Mouse (Mus musculus) cerebellum, adult 2 months (tissue): ENCODE measurements around the gene Sppl3. TPM values are rescaled to one million over a fixed set of nuclear protein-coding genes. Genes with fewer than 3 reads are reported as not detected.

Experiments used
- DNase-seq, 2 experiments: peaks; one replicate each; pipeline ENCODE4 v3.0.0; 2021
- H3K27ac ChIP-seq: fragments of 200-500 bp; 2 replicates; pipeline ENCODE4 v1.5.1; 2012; ENCODE audit warnings: low read length, control low read depth, inconsistent platforms; ENCODE audit not compliant: insufficient read depth
- H3K27me3 ChIP-seq: fragments of 200-500 bp; 2 replicates; pipeline ENCODE4 v1.6.1; 2012; ENCODE audit warnings: inconsistent platforms, mild to moderate bottlenecking, low read length, moderate library complexity; ENCODE audit not compliant: control insufficient read depth, insufficient read depth
- H3K4me1 ChIP-seq: fragments of 200-500 bp; 2 replicates; pipeline ENCODE4 v1.6.1; 2011; ENCODE audit warnings: low read length; ENCODE audit not compliant: control insufficient read depth, insufficient read depth
- H3K4me3 ChIP-seq: fragments of 200-500 bp; replicated peaks from 2 replicates; pipeline ENCODE3; 2011; ENCODE audit warnings: mild to moderate bottlenecking, low read depth, low read length, control low read depth; ENCODE audit not compliant: insufficient read depth
- CTCF ChIP-seq: fragments of 200-500 bp; IDR thresholded peaks from 2 replicates; pipeline ENCODE4 v1.5.1; 2011; ENCODE audit warnings: low read depth, mild to moderate bottlenecking, control low read depth, low read length, moderate library complexity, borderline replicate concordance; ENCODE audit not compliant: insufficient read depth
- POLR2A ChIP-seq: fragments of 200-500 bp; IDR thresholded peaks from 2 replicates; pipeline ENCODE4 v1.6.1; 2011; ENCODE audit warnings: low read length, control low read depth, borderline replicate concordance; ENCODE audit not compliant: insufficient read depth
- WGBS: fragments of 180-500 bp; shearing (Covaris S2); methylation state at CpG from one replicate; pipeline ENCODE4 v1.1.7; 2018; 5-methylcytosine and 5-hydroxymethylcytosine counted together
- polyA plus RNA-seq: library from polyadenylated mRNA; depleted of rRNA; stranded (reverse); fragments of >200 nt; gene quantifications from 2 replicates; pipeline ENCODE4 v1.2.3, GENCODE M21; 2012

Gene Sppl3
- polyA plus RNA-seq, 1 experiment = 64.2 TPM

- Histone ChIP-seq H3K27me3 (no peaks in the 10 kb centered on the region), H3K4me3 (no peak overlapping the region), H3K4me1 (no peaks in the 10 kb centered on the region), H3K27ac (no peak overlapping the region)
- 90% methylated on average over 6 of the region's 6 CpGs for WGBS
- no peak for DNase-seq
- TF ChIP-seq POLR2A = no peak
- TF ChIP-seq CTCF = no peak
These were observed 8.2 kb upstream of the Sppl3 start for GRCm38 (mm10) chr5:115002781-115003180.

- Histone ChIP-seq H3K27ac (no peak overlapping the region), H3K4me3 (no peak overlapping the region), H3K4me1 (no peaks in the 10 kb centered on the region), H3K27me3 (no peaks in the 10 kb centered on the region)
- 71% methylated on average over 13 of the region's 13 CpGs for WGBS
- TF ChIP-seq CTCF (no peak), POLR2A (no peak)
- DNase-seq = no peak
These were observed 7.6 kb upstream of the Sppl3 start for GRCm38 (mm10) chr5:115003224-115003873.

- TF ChIP-seq CTCF = no peak
- TF ChIP-seq POLR2A = no peak
- Histone ChIP-seq H3K27ac (no peak overlapping the region), H3K4me3 (no peak overlapping the region), H3K4me1 (peaks cover 3% of the 10 kb centered on the region; the same call in 1 of the 2 replicates), H3K27me3 (no peaks in the 10 kb centered on the region)
- no peak for DNase-seq
- WGBS = 73% methylated on average over 5 of the region's 5 CpGs
These were observed 3.2 kb upstream of the Sppl3 start for GRCm38 (mm10) chr5:115007768-115008167.

- no peaks in the 10 kb centered on the region for H3K27me3 ChIP-seq
- no peak overlapping the region for H3K27ac ChIP-seq
- H3K4me1 ChIP-seq = peaks cover 9% of the 10 kb centered on the region
- TF ChIP-seq CTCF (no peak), POLR2A (no peak)
- 94% methylated on average over 7 of the region's 7 CpGs for WGBS
- H3K4me3 ChIP-seq = no peak overlapping the region
- no peak for DNase-seq
These were observed 2.6 kb upstream of the Sppl3 start for GRCm38 (mm10) chr5:115008307-115008706.

GRCm38 (mm10) chr5:115009143-115009542 lies 1.8 kb upstream of the Sppl3 start:
- TF ChIP-seq POLR2A = no peak
- TF ChIP-seq CTCF = no peak
- DNase-seq = no peak
- no peak overlapping the region for H3K4me3 ChIP-seq

GRCm38 (mm10) chr5:115009961-115010360 lies 976 bp upstream of the Sppl3 start:
- Histone ChIP-seq H3K27me3 (no peaks in the 10 kb centered on the region), H3K4me3 (no peak overlapping the region), H3K4me1 (peaks cover 16% of the 10 kb centered on the region), H3K27ac (no peak overlapping the region)
- WGBS = 62% methylated on average over 3 of the region's 3 CpGs
- DNase-seq = no peak
- TF ChIP-seq POLR2A (no peak), CTCF (no peak)

More at GRCm38 (mm10) chr5:115009143-115009542, 1.8 kb upstream of the Sppl3 start:
- Histone ChIP-seq H3K27ac (no peak overlapping the region), H3K27me3 (no peaks in the 10 kb centered on the region), H3K4me1 (peaks cover 11% of the 10 kb centered on the region)
- 95% methylated on average over 6 of the region's 6 CpGs for WGBS

GRCm38 (mm10) chr5:115011217-115011518 lies 231 bp downstream of the Sppl3 start:
- Histone ChIP-seq H3K4me3 (peak overlapping the region; percentile 60), H3K4me1 (peaks cover 16% of the 10 kb centered on the region), H3K27ac (peak overlapping the region; percentile 83), H3K27me3 (no peaks in the 10 kb centered on the region)
- DNase-seq = no peak
- WGBS = 1% methylated on average over 57 of the region's 57 CpGs
- TF ChIP-seq POLR2A (no peak), CTCF (no peak)

GRCm38 (mm10) chr5:115011519-115012261 lies 753 bp downstream of the Sppl3 start:
- under 1% methylated on average over 63 of the region's 63 CpGs for WGBS
- Histone ChIP-seq H3K27ac (peak overlapping the region; percentile 83), H3K4me1 (peaks cover 17% of the 10 kb centered on the region), H3K27me3 (no peaks in the 10 kb centered on the region), H3K4me3 (peak overlapping the region; percentile 60)
- no peak for TF ChIP-seq CTCF
- TF ChIP-seq POLR2A = no peak
- peak; percentile 52 to 64 for DNase-seq
